Mouse (Mus musculus) olfactory bulb, adult 2 months (tissue): Measurements from ENCODE around the gene Papolg. TPM values are rescaled to one million over a fixed set of nuclear protein-coding genes. Genes with fewer than 3 reads are reported as not detected.
"Not testable (repeated sequence)": the region's sequence is repeated elsewhere in the genome, so short reads cannot be mapped to it uniquely, and the experiment has no call there.

Source experiments
- H3K27ac ChIP-seq: fragments of 200-500 bp; 2 replicates; pipeline ENCODE4 v1.5.1; 2012; ENCODE audit warnings: low read depth, low read length; ENCODE audit not compliant: insufficient read depth
- H3K4me1 ChIP-seq: fragments of 200-500 bp; 2 replicates; pipeline ENCODE4 v1.6.1; 2012; ENCODE audit warnings: low read length; ENCODE audit not compliant: control insufficient read depth, insufficient read depth
- H3K4me3 ChIP-seq: fragments of 200-500 bp; 2 replicates; pipeline ENCODE4 v1.5.1; 2012; ENCODE audit warnings: mild to moderate bottlenecking, low read depth, low read length, moderate library complexity; ENCODE audit not compliant: insufficient read depth
- CTCF ChIP-seq: fragments of 200-500 bp; IDR thresholded peaks from 2 replicates; pipeline ENCODE4 v1.5.1; 2012; ENCODE audit warnings: low read depth, mild to moderate bottlenecking, low read length, moderate library complexity; ENCODE audit not compliant: insufficient read depth
- POLR2A ChIP-seq: fragments of 200-500 bp; IDR thresholded peaks from 2 replicates; pipeline ENCODE4 v1.6.1; 2012; ENCODE audit warnings: mild to moderate bottlenecking, low read depth, low read length, moderate library complexity; ENCODE audit not compliant: insufficient read depth
- WGBS: fragments of 180-500 bp; shearing (Covaris S2); methylation state at CpG from one replicate; pipeline ENCODE4 v1.1.7; 2018; 5-methylcytosine and 5-hydroxymethylcytosine counted together
- polyA plus RNA-seq: library from polyadenylated mRNA; stranded (reverse); fragments of >200 nt; gene quantifications from 2 replicates; pipeline ENCODE4 v1.2.4, GENCODE M21; 2012; ENCODE audit warnings: low replicate concordance; ENCODE audit not compliant: missing spikeins, insufficient read depth, insufficient read length

Papolg gene
- polyA plus RNA-seq = not detected in 2 replicates

DNA sequence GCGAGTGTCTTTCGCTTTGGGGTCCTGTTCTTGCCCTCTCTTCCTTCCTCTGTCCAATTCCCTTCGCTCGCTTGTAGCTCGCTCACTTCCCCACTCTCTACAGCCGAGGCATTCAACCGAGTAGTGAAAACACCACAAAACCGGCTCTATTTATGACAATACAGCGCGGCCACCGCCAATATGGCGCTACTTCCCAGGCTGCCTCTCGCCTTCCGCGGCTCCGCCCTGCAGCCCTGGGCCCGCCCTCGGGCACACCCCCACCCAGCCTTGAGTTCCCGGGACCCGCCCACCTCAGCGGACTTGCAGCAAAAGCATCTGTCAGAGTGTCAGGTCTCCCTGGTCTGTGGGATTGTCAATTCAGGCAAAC, at the start of gene Papolg:
Gene Papolg (minus strand): TSS at position 194 of the 367 bp plus-strand sequence.
- Histone ChIP-seq H3K4me1 (no peaks in the 10 kb centered on the region), H3K4me3 (peak within 1 kb of the TSS; percentile 54), H3K27ac (peak within 1 kb of the TSS; percentile 59)
- TF ChIP-seq CTCF = no peak
- peak; percentile 75 for TF ChIP-seq POLR2A
- WGBS = under 1% methylated on average over 21 of the region's 21 CpGs

DNA sequence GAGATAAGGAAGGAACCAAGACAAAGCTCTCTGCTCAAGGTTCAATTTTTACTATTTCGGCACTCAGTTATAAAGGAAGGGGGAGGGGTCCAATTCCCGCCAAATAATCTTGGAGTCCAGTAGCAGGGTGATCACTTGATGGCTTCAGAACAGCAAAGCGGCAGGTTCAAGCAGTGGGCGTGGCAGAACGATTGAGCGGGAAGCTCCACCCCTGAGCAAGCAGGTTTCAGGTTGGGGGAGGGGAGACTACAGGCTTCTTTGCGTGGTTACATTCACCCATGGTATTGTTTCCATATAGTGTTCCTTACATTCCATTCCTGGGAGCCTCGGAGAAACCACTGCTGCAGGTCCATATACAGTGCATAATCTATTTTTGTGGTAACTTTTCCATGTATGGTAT, 33.1 kb upstream of the Papolg start:
- not testable (repeated sequence) for H3K4me3 ChIP-seq, H3K27ac ChIP-seq, H3K4me1 ChIP-seq
- 23% methylated on average over 8 of the region's 8 CpGs for WGBS

DNA sequence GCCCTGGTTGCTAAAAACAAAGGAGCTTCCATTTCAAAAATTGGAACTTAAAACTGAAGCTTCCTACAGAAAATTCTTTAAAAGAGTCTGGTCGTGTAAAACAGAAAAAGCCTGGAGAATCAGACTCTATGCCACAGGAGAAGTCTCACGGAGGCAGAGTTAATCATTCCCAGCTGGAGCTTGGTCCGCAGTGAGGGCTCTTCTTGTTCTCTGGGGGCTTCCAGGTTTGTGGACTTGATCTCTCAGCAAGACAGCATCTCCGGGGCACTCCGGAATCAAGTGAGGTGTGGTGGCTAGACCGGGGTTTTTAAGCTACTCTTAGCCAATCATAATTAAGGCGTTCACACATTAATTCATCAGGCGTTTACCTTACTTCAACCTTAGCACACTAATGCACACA, 32.6 kb upstream of the Papolg start:
- Histone ChIP-seq H3K27ac (no peak overlapping the region), H3K4me3 (no peak overlapping the region), H3K4me1 (no peaks in the 10 kb centered on the region)
- 30% methylated on average over 8 of the region's 8 CpGs for WGBS
- TF ChIP-seq POLR2A (no peak), CTCF (no peak)

DNA sequence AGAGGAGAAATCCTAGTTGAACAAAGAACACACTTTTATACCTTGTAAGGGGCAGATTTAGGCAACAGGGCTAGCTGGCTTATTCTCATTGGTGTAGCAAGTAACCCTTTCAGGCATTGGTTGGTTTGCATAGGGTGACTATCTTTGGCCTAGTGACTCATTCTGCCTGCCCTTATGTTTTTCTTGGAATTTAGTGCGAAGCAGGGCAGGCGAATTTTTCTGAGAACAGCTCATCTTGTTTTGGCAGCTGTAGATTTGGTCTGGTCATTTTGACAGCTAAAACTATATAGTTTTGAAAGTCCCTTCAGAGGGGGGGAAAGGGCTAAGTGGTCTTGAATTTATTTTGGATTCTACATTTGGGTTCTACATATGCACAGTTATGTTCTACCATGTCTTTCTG, 18.8 kb upstream of the Papolg start:
- H3K4me3 ChIP-seq, H3K27ac ChIP-seq, H3K4me1 ChIP-seq: not testable (repeated sequence)
- 81% methylated on average over 2 of the region's 2 CpGs for WGBS

- no peak for TF ChIP-seq CTCF
- TF ChIP-seq POLR2A = no peak
- 83% methylated on average over 1 of the region's 1 CpGs for WGBS
- no peaks in the 10 kb centered on the region for H3K4me1 ChIP-seq
- H3K4me3 ChIP-seq = no peak overlapping the region
- H3K27ac ChIP-seq = no peak overlapping the region
Observed at GRCm38 (mm10) chr11:23903909-23904308, 8.9 kb upstream of the Papolg start.

DNA sequence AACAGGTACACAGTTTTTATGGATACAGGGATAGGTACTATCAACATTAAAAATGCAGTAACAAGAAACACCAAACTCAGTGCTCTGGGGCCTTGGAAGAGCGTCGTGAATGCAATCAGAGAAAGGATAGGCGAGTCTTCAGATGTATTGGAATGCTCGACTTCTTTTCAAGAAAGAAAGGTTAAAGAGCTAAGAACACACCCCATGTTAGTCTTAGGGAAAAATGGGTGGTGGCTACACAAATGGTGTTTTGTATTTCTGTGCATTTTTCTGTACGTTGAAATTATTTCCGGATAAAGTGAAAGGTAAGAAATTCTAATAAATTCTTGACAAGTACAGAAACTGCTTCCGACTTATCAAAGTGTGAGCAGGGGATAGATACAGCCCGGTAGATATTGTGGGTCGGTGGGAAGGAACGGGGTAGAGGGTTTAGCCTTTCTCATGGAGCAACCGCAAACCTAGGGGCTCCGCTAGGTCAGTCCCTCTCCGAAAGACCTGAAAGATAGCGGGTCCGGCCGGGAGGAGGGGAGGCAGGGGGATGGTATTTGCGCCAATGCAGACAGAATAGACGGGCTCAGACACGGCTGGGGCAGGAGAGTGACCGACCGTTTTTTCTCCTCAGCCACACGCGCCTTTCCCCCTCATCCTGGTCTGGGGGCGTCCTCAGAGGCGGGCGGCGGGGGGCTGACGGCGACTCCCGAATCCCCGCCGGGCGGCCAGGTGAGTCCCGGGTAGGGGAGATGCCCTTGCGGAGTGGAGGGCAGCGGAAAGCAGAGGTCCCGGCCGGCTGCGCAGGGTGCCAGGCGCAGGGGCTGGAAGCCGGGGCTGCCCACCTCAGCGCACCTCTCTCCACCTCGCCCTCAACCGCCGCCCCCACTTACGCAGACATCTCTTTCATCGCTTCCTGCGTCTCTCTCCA, 653 bp downstream of the Papolg start:
- Histone ChIP-seq H3K27ac (peak overlapping the region; percentile 59), H3K4me1 (no peaks in the 10 kb centered on the region), H3K4me3 (peak overlapping the region; percentile 54)
- under 1% methylated on average over 48 of the region's 48 CpGs for WGBS
- TF ChIP-seq POLR2A (no peak), CTCF (no peak)

DNA sequence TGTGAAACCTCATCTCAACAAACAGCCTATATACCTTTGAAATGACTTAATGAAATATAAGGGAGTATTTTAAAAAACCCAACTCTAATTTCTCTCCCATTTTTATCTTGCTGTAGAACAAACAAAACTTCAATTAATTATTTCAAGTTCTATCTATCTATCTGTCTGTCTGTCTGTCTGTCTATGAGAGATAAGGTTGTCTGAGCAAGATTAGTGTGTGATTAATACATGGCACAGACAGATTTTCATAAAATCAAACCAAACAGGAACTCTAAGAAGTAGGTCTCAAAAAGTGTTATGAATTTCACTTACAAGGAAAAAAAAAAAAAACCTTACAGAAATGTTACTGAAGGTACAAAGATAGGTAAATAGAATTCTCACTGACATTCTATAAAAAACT, 1.5 kb downstream of the Papolg start:
- Histone ChIP-seq H3K4me3 (no peak overlapping the region), H3K27ac (no peak overlapping the region), H3K4me1 (no peaks in the 10 kb centered on the region)
- no peak for TF ChIP-seq CTCF
- no peak for TF ChIP-seq POLR2A

GRCm38 (mm10) chr11:23864326-23864725, 30.7 kb downstream of the Papolg start:
- no peak overlapping the region for H3K27ac ChIP-seq
- 83% methylated on average over 2 of the region's 2 CpGs for WGBS
- no peak for TF ChIP-seq CTCF
- H3K4me3 ChIP-seq = no peak overlapping the region
- no peaks in the 10 kb centered on the region for H3K4me1 ChIP-seq

- TF ChIP-seq POLR2A = no peak
- TF ChIP-seq CTCF = no peak
- WGBS = 67% methylated on average over 4 of the region's 4 CpGs
- Histone ChIP-seq H3K4me1 (no peaks in the 10 kb centered on the region), H3K4me3 (no peak overlapping the region), H3K27ac (no peak overlapping the region)
Observed at GRCm38 (mm10) chr11:23856723-23857112, 38.3 kb downstream of the Papolg start.
